Mouse (Mus musculus): ENCODE measurements around the gene Alk.

- TF ChIP-seq CTCF (IDR thresholded peaks at IDR 0.05; ENCODE audit: low read depth) (no peak), EP300 (IDR thresholded peaks at IDR 0.05; ENCODE audit: low read depth) (no peak)
These were observed 618.0 kb downstream of the Alk start for GRCm38 (mm10) chr17:71986456-71986855.

Data from liver, embryonic 14.5 days (tissue).